Mouse (Mus musculus) c-Kit-positive CD71-positive TER-119-positive erythroid progenitor cells, embryonic 14.5 days (primary cell): ENCODE data around the gene Ckb.

Experiments used
- DNase-seq: peaks from one replicate; pipeline ENCODE4 v3.0.0-alpha.2; 2013; ENCODE audit warnings: low spot score

Ckb gene

GRCm38 (mm10) chr12:111692899-111693298 is 20.8 kb upstream of the Ckb start:
- DNase-seq: no peak

DNA sequence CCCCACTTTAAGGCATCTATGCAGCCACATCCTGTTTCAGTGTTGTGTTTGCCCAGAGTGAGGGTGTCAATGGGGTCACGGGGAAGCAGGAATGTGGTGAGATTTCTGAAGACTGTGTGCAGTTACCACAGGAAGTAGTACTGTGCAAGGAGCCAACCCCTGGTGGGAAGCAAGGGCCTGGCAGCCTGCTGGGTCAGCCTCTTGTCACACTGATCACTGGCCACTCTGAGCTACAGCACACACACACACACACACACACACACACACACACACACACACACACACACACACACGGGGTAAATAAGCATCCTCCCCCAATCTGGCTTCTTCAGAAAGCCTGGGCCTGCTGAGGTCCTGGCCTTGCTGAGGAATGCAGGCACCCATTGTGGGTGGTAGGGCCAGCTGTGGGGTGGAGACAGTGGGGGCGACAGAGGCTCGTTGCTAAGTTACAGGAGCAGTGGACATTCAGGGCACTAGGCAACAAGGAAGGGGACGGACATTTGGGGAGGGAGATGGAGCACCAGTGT is 19.3 kb upstream of the Ckb start:
- DNase-seq: no peak

DNA sequence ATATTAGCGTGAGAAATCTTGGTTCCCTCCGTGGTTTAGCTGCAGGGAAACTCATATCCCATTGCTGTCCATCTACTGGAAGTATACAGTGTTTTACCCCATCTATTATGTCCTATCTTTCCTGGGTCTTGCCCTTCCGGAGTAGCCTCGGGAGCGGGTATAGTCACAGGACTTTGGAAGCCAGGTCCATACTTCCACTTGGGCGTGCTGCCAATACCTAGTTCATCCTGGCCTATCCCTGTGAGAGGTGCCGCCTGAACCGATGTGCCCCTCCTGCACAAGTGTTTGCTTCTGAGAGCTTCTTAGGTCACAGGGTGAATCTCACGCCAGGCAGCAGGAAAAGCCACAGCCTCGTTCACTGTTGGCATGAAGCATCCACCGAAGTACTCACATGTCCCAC is 17.3 kb upstream of the Ckb start:
- no peak for DNase-seq

DNA sequence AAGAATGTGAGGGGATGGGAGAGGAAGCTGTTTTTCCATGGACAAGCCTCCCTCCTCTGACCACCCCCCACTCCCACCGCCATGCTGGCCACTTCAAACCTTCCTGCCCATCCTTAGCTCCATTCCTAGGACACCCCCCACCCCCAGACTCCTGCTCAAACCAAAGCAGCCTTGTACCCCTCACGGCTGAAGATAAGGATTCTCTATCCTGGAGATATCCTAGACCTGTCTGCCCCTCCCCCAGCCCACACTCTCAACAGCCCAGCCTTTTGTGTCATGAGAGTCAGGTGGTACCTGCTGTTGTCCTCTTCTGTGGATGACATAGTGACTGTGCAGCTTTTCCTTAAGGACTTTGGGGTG is 15.9 kb upstream of the Ckb start:
- no peak for DNase-seq

DNA sequence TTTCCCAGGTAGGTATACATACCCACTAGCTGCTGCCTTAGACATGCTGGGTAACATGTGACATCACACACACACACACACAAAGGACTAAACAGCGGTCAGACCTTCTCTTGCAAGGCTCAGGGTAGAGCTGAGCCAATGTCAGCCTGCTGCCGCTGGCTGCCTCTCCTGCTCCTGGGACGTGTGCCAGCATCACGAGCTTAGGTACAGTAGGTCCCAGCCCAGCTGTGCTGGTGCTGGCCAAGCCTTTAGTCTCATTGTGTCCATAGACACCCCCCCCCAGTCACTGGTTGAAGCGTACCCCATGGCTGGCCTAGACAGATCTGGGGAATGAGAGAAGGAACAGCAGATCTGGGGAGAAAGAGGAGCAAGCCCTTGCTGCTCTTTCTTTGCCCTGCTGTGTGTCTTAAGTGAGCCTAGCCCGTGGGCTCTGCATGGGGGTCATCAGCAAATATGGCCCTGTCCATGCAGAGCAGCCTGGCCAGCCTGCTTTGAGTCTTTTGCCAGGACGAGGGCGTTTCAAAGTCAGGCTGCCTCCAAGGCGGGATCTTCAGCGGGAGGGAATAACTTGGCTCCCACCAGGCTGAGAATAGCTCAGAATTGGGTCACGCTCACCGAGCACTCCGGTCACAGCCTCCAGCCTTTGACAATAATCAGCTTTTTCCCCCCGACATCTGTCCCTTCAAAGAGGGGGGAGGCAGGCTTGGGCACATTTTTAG is 15.4 kb upstream of the Ckb start:
- DNase-seq: no peak

DNA sequence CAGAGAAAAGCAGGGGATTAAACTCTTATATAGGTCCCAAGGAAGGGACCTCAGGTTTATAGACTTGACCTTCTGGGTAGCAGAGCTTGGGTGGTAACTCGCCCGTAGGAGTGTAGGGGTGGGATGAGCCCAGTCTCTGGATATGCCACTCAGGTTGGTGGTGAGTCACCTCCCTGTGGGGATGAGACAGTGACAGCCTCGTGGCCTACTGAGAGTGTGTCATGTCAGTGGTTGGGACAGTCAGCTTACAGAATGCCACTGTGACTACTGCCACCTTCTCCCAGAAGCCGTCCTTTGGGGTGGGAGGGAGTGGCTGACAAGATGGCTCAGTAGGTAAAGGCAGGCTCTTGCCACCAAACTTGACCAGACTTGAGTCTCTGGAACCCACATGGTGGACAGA is 14.3 kb upstream of the Ckb start:
- DNase-seq: no peak

DNA sequence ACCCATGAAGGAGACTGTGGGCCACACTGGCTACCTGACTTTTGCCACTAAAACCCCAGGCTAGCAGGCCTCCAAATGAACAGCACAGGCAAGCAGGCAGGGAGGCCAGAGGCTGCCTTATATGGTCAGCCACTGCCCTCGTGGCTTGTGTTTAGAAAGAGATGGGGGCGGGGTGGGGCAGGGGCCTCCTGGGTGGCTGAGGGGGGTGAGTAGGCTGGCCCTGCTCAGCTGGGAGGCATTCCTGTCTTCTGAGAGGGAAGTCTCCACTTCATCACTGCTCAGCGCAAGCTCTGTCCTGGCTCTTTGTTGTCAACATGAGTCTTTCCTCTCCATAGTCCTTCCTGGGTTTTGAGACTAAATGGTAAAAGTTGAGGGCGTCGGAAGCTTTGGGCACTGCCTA is 10.7 kb upstream of the Ckb start:
- DNase-seq: no peak

GRCm38 (mm10) chr12:111682003-111682402 is 9.9 kb upstream of the Ckb start:
- no peak for DNase-seq

- no peak for DNase-seq
These were observed 9.2 kb upstream of the Ckb start for GRCm38 (mm10) chr12:111681305-111681704.

GRCm38 (mm10) chr12:111680661-111681060 is 8.5 kb upstream of the Ckb start:
- no peak for DNase-seq

GRCm38 (mm10) chr12:111678997-111679396 is 6.9 kb upstream of the Ckb start:
- no peak for DNase-seq

DNA sequence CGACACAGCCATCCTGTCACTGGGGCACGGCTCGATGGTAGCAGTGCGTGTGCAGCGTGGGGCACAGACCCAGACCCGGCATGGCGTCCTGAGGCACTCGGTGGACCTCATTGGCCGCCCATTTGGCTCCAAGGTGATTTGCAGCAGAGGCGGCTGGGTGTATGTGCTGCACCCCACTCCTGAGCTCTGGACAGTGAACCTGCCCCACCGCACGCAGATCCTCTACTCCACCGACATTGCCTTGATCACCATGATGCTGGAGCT is 6.5 kb upstream of the Ckb start:
- no peak for DNase-seq

GRCm38 (mm10) chr12:111677882-111678669 is 5.9 kb upstream of the Ckb start, which contains the start of gene Trmt61a:
Gene Trmt61a (plus strand): TSS chr12:111678105.
- peak; percentile 89 for DNase-seq

GRCm38 (mm10) chr12:111677421-111677820 is 5.3 kb upstream of the Ckb start:
- no peak for DNase-seq

DNA sequence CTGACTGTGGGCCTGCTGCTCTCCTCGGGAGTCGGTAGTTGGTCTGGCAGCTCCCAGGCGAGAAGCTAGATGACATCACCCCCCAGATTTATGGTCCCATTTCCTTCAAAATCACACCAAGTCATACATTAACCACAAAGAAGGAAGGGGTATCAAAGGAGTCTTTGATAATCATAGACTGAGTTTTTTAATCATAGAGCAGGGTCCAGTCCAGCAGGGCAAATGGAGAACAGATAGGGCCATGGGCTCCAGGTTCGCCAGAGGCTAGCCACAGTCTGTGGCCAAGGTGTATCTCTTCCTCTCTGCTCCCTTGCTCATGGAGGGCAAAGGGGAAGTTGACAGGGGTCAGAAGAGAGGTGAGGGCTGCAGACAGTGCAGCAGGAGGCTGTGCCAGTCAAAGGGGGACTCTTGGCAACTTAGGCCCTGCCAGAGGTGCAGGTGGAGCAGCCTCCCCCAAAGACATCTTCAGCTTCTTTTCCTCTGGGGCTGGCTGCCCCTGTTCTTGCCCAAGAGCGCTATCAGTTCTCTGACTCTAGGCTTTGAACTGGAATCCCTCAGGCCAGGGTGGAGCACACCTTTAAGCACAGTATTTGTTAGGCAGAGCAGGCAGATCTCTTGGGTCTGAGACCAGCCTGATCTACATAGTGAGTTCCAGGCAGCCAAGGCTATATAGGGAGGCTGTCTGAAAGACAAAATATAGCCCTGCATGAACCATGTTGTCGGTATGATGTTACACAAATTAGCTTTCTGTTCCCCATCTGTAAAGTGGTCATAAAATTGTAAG is 3.9 kb upstream of the Ckb start:
- no peak for DNase-seq

GRCm38 (mm10) chr12:111674850-111675486 is 2.8 kb upstream of the Ckb start:
- no peak for DNase-seq

- DNase-seq: no peak
These were observed 443 bp upstream of the Ckb start for GRCm38 (mm10) chr12:111672581-111672980.

GRCm38 (mm10) chr12:111671431-111671902 is 671 bp downstream of the Ckb start:
- no peak for DNase-seq

DNA sequence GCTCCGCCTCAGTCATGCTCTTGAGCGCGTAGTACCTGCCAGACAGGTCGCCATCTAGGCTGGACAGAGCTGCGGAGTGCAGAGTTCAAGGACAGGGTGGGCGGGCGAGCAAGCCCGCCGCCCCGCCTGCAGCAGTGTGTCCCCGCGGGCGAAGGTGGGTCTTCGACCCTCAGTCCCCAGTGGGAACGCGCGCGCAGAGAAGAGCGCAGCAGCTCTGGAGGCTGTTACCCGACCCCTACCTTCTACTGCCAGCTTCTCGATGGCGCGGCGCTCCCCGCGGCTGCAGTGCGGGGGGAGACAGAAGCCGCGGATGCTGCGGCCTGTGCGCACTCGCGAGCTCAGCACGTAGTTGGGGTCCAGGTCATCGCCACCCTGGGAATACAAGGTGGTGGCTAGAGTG is 1.2 kb downstream of the Ckb start:
- no peak for DNase-seq

- DNase-seq: no peak
These were observed 1.7 kb downstream of the Ckb start for GRCm38 (mm10) chr12:111670371-111670971.

- DNase-seq: no peak
These were observed 2.2 kb downstream of the Ckb start for GRCm38 (mm10) chr12:111669961-111670360.
